Mouse (Mus musculus) liver, embryonic 11.5 days (tissue): ENCODE measurements around the gene Nudt7. TPM values are rescaled to one million over a fixed set of nuclear protein-coding genes. Genes with fewer than 3 reads are reported as not detected.

ENCODE experiments used
- ATAC-seq: fragments of 200-750 bp; cut with Nextera tagmentation; replicated peaks from 2 replicates; pipeline ENCODE4 v1.8.0; 2017; ENCODE audit warnings: moderate number of reproducible peaks, mild to moderate bottlenecking, moderate TSS enrichment, moderate library complexity; ENCODE audit not compliant: low FRiP score
- DNase-seq: peaks from one replicate; pipeline ENCODE4 v3.0.0-alpha.2; 2017; ENCODE audit warnings: low spot score
- H3K27ac ChIP-seq: fragments of 300-500 bp; sonication (generic); 2 replicates; pipeline ENCODE4 v1.5.1; 2014; ENCODE audit warnings: mild to moderate bottlenecking, low read depth, low read length, control low read depth
- H3K27me3 ChIP-seq: fragments of 300-500 bp; sonication (generic); replicated peaks from 2 replicates; pipeline ENCODE4 v1.6.1; 2014; ENCODE audit warnings: low read length, mixed read lengths; ENCODE audit not compliant: control insufficient read depth, insufficient read depth
- H3K36me3 ChIP-seq: fragments of 300-500 bp; sonication (generic); 2 replicates; pipeline ENCODE4 v1.6.1; 2014; ENCODE audit warnings: mild to moderate bottlenecking, low read length, moderate library complexity, mixed read lengths; ENCODE audit not compliant: control insufficient read depth, insufficient read depth
- H3K4me1 ChIP-seq: fragments of 300-500 bp; sonication (generic); replicated peaks from 2 replicates; pipeline ENCODE4 v1.6.1; 2014; ENCODE audit warnings: low read length, mixed read lengths; ENCODE audit not compliant: control insufficient read depth, insufficient read depth
- H3K4me2 ChIP-seq: fragments of 300-500 bp; sonication (generic); 2 replicates; pipeline ENCODE4 v1.6.1; 2014; ENCODE audit warnings: mild to moderate bottlenecking, control low read depth, moderate library complexity
- H3K4me3 ChIP-seq: fragments of 300-500 bp; sonication (generic); 2 replicates; pipeline ENCODE4 v1.5.1; 2014; ENCODE audit warnings: low read depth, low read length, control low read depth
- H3K9ac ChIP-seq: fragments of 300-500 bp; sonication (generic); 2 replicates; pipeline ENCODE4 v1.6.1; 2014; ENCODE audit warnings: low read depth, low read length, control low read depth
- H3K9me3 ChIP-seq: fragments of 300-500 bp; sonication (generic); 2 replicates; pipeline ENCODE4 v1.6.1; 2016; ENCODE audit warnings: low read length, inconsistent platforms, mixed read lengths; ENCODE audit not compliant: control insufficient read depth
- WGBS: fragments of 180-500 bp; shearing (Covaris S2); extraction: QIAGEN DNeasy Blood & Tissue Kit; methylation state at CpG from one replicate; pipeline ENCODE4 v1.1.7; 2014; 5-methylcytosine and 5-hydroxymethylcytosine counted together
- polyA plus RNA-seq: library from polyadenylated mRNA; unstranded; fragments of >200 nt; fragmentation: Nextera tagmentation; extraction: Ambion mirVana; gene quantifications from 2 replicates; pipeline ENCODE4 v1.2.1, GENCODE M21; 2014

Gene Nudt7
- polyA plus RNA-seq, 1 experiment from 2014 or later: 19.8 TPM

DNA sequence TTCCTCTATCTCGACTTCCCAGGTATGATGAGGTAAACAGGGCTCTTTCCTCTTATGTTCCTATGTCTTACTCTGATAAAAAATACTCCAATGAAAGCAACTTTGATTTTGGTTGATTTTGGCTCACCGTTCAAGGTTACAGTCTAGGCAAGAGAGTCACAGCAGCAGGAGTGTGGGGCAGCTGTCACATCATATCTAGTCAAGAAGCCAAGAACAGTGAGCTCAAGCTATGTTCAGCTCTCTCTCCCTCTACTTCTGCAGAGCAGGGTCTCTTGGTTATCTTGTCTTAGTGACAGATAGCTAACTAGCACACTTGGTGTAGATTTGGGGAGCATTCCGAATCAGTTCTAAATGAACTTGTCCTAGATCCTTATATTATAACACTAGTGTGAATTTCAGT lies 30.5 kb downstream of the Nudt7 start:
- 80% methylated on average over 3 of the region's 3 CpGs for WGBS
- Histone ChIP-seq H3K9ac (no peak overlapping the region), H3K27me3 (no peaks in the 10 kb centered on the region), H3K27ac (no peak overlapping the region), H3K9me3 (no peaks in the 10 kb centered on the region), H3K36me3 (no peaks in the 10 kb centered on the region), H3K4me3 (no peak overlapping the region), H3K4me2 (no peak overlapping the region), H3K4me1 (no peaks in the 10 kb centered on the region)
- ATAC-seq: no peak
- DNase-seq: no peak

DNA sequence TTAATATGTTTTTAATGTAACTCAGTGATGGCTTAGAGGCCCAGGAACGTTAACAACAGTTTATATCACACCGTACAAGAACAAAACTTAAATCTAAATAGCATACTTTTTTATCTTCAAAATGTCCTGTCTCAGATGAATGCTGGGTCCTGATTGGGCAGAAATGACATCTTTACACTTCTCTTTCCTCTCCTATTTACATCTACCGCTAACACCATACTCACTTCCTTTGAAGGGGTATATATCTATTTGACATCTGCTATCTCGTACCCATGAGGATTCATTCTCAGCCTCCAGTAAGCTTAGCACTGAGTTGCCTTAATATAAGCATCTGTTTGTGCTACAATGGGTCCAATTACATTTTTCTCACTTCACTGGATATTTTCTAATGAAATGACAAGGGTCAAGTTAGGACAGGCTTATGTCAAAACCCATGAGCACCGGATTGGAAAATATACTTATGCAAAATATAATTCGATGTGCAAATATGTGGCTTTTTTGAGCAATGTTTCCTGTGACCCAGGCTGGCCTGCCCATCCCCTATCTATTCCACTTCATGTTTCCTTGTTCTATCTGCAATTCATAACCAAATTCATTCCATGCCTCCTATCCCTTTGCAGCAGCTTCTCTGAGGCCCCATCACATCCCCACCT lies 31.2 kb downstream of the Nudt7 start:
- Histone ChIP-seq H3K27me3 (no peaks in the 10 kb centered on the region), H3K4me3 (no peak overlapping the region)
- WGBS: 79% methylated on average over 6 of the region's 6 CpGs

GRCm38 (mm10) chr8:114165741-114166140 lies 32.4 kb downstream of the Nudt7 start:
- H3K4me1 ChIP-seq: no peaks in the 10 kb centered on the region
- H3K4me3 ChIP-seq: no peak overlapping the region
- no peaks in the 10 kb centered on the region for H3K27me3 ChIP-seq
- H3K36me3 ChIP-seq: no peaks in the 10 kb centered on the region
- no peaks in the 10 kb centered on the region for H3K9me3 ChIP-seq
- ATAC-seq (no peak), DNase-seq (no peak)
- no peak overlapping the region for H3K27ac ChIP-seq
- H3K4me2 ChIP-seq: no peak overlapping the region
- WGBS: 67% methylated on average over 2 of the region's 2 CpGs
- H3K9ac ChIP-seq: no peak overlapping the region

More for the DNA sequence above, 31.2 kb downstream of the Nudt7 start:
- ATAC-seq: no peak
- no peak for DNase-seq
- H3K9ac ChIP-seq: no peak overlapping the region
- no peaks in the 10 kb centered on the region for H3K9me3 ChIP-seq
- H3K4me1 ChIP-seq: no peaks in the 10 kb centered on the region
- no peak overlapping the region for H3K27ac ChIP-seq
- H3K4me2 ChIP-seq: no peak overlapping the region
- H3K36me3 ChIP-seq: no peaks in the 10 kb centered on the region

- ATAC-seq (no peak), DNase-seq (no peak)
- Histone ChIP-seq H3K4me3 (no peak overlapping the region), H3K36me3 (no peaks in the 10 kb centered on the region), H3K27me3 (no peaks in the 10 kb centered on the region), H3K4me1 (no peaks in the 10 kb centered on the region), H3K27ac (no peak overlapping the region), H3K9me3 (no peaks in the 10 kb centered on the region), H3K9ac (no peak overlapping the region), H3K4me2 (no peak overlapping the region)
- 46% methylated on average over 3 of the region's 3 CpGs for WGBS
Measured at GRCm38 (mm10) chr8:114176721-114177120, 43.4 kb downstream of the Nudt7 start.

DNA sequence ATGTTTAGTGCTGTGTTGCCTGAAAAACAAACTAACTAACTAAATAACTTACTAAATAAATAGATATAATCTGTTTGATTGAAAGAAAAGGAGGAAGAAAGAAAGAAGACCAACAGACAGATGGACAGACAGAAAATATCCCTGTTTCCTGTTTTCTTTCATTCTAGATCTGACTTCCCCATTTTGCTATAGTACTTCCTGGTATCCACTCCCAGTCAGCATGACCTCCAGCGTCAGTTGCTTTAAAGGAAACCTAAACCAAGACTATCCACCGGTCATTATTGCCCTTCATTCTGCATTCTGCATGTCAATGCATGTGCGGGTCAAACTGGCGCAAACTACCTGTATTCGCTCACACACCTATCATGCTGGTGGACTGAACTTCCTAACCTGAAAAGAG lies 60.0 kb downstream of the Nudt7 start:
- DNase-seq: no peak
- H3K4me1 ChIP-seq: no peaks in the 10 kb centered on the region
- H3K4me3 ChIP-seq: no peak overlapping the region
- H3K27me3 ChIP-seq: no peaks in the 10 kb centered on the region
- ATAC-seq: no peak
- no peaks in the 10 kb centered on the region for H3K9me3 ChIP-seq
- no peak overlapping the region for H3K9ac ChIP-seq
- WGBS: 72% methylated on average over 5 of the region's 5 CpGs
- H3K36me3 ChIP-seq: no peaks in the 10 kb centered on the region
- H3K27ac ChIP-seq: no peak overlapping the region
- H3K4me2 ChIP-seq: no peak overlapping the region

DNA sequence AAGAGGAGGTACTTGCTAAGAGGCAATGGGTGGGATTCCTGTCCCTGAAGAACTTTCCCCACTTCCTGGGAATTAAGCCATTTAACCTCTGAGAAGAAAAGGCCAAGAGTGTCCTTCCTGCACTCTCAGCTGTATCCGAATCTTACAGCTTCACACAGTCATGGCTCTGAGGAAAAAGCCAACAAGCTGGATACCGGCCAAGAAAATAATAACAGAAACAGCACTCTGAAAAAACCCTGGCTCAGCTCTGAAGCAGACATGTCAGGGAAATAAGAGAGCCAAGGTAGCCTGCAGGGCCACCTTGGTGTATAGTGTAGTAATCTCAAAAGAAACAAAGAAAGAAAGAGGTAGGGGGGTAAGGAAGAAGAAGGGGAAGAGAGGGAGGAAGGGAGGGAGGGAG lies 65.6 kb downstream of the Nudt7 start:
- Histone ChIP-seq H3K9ac (no peak overlapping the region), H3K4me3 (no peak overlapping the region), H3K27ac (no peak overlapping the region), H3K36me3 (no peaks in the 10 kb centered on the region), H3K27me3 (no peaks in the 10 kb centered on the region; the same call in 1 of the 2 replicates), H3K4me1 (no peaks in the 10 kb centered on the region), H3K9me3 (no peaks in the 10 kb centered on the region), H3K4me2 (no peak overlapping the region)
- WGBS: 64% methylated on average over 2 of the region's 2 CpGs
- no peak for DNase-seq
- ATAC-seq: no peak

Other genes starting within 250 kb of the Nudt7 start
- gene Vat1l, start 72.1 kb downstream of the Nudt7 start, polyA plus RNA-seq: 0.58 and 0.93 TPM in 2 replicates